Mouse (Mus musculus): ENCODE data around the gene Adcy3. TPM values are rescaled to one million over a fixed set of nuclear protein-coding genes. Genes with fewer than 3 reads are reported as not detected.
A peak's percentile ranks its signal among the peaks of the same experiment; 100 is the strongest.

Adcy3 gene
- polyA plus RNA-seq (2012; rRNA removed): 17.1 and 17.6 TPM in 2 replicates

DNA sequence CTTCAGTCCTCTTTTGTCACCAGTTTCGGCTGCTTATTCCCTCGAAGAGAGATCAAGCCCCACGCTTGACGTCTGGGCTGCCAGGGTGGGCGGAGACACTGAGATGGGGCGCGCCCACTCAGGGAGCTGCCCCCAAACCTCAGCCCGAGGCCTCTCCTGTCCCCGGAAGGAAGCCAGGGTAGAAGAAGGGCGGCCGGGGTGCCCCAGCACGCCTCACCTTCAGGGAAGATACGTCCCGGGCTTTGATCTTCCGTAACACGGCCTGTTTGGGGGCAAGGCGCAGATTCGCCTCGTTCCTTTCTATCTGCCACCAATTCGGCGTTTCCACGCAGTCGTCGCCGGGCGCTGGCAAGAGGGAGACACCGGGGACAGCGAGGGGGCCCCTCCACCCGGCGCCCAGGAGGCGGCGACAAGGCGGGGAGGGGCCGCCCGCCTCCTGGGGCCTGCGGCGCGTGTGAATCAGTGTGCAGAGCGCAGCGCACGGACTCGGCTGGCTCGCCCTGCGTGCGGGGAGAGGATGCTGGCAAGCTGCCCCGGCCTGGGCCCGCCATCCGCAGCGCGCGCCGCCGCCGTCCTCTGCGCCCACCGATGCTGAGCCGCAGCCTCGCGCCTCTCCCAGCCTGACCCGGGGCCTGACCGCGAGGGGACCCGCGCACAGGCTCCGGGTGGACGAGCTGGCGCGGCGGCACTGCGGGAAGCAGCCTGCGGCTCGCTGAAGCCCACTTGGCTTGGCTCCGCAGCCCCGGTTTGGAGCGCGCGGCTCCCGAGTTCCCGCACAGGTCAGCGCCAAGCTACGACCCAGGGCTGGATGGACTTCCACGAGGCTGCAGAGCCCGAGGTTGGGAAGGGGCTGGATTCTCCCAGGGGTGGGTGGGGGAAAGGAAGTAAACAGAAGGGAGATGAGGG lies at the start of gene Adcy3:
Adcy3 (plus strand) TSS at position 163 of the 906 bp plus-strand sequence.
- WGBS: 1% methylated on average over 81 of the region's 83 CpGs
- H3K4me1 ChIP-seq (ENCODE audit: control insufficient read depth, insufficient read depth, low read length): 0 out of 2 replicates have a peak, but pooled peaks cover 2% of the 10 kb centered on the region
- H3K4me3 ChIP-seq (replicated peaks; ENCODE audit: extremely low read depth, low read depth, low read length): peak within 1 kb of the TSS; percentile 67
- DNase-seq: peak; percentile 27
- TF ChIP-seq POLR2A (IDR thresholded peaks at IDR 0.05; ENCODE audit: borderline replicate concordance, extremely low read depth, low read depth, low read length) (peak; percentile 27; the same call in 1 of the 2 replicates), CTCF (IDR thresholded peaks at IDR 0.05; ENCODE audit: insufficient read depth, low read length) (no peak)

DNA sequence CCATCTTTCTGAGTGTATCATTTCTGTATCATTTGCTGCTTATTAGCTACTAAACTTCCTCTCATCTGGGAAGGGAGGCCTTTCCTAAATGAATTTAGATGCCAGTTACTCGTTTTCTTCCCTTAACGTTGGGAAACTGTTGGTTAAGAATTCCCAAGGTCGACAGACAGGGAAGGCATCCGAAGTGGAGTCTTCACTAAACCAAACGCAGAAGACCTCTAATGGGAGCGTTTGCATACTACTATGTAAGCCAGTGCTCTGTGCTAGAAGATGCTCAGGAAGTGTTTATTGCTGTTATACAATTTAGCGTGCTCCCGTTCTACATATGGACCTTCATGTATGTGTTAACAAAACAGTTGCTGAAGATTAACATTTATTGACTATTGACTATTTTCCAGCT lies 49.5 kb upstream of the Adcy3 start:
- Histone ChIP-seq H3K4me1 (ENCODE audit: control insufficient read depth, insufficient read depth, low read length) (peaks cover 2% of the 10 kb centered on the region; the same call in 1 of the 2 replicates), H3K4me3 (replicated peaks; ENCODE audit: extremely low read depth, low read depth, low read length) (no peak overlapping the region)
- TF ChIP-seq CTCF (IDR thresholded peaks at IDR 0.05; ENCODE audit: insufficient read depth, low read length) (no peak), POLR2A (IDR thresholded peaks at IDR 0.05; ENCODE audit: borderline replicate concordance, extremely low read depth, low read depth, low read length) (no peak)
- DNase-seq: no peak
- 56% methylated on average over 8 of the region's 8 CpGs for WGBS

DNA sequence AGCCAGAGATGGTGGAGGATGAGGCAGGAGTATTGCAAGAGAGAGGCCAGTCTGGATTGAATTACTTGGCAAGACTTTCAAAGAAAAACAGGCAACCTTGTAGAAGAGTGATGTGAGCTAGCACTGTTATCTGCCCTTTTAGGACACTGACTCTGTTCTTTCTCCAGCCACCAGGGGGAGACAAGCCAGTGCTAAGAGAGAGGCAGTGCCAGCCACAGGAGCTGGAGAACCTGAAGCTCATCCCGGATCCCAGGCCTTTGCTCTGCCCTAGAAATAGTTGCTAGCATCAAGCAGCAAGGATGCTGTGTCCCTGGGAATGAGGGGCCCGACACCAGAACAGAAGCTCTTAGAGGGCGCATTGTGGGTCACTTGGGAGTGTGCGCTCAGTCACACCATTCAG lies 25.5 kb upstream of the Adcy3 start:
- 71% methylated on average over 4 of the region's 4 CpGs for WGBS
- TF ChIP-seq POLR2A (IDR thresholded peaks at IDR 0.05; ENCODE audit: borderline replicate concordance, extremely low read depth, low read depth, low read length): no peak
- peak; percentile 72 for TF ChIP-seq CTCF (IDR thresholded peaks at IDR 0.05; ENCODE audit: insufficient read depth, low read length)
- peak; percentile 52 for DNase-seq

DNA sequence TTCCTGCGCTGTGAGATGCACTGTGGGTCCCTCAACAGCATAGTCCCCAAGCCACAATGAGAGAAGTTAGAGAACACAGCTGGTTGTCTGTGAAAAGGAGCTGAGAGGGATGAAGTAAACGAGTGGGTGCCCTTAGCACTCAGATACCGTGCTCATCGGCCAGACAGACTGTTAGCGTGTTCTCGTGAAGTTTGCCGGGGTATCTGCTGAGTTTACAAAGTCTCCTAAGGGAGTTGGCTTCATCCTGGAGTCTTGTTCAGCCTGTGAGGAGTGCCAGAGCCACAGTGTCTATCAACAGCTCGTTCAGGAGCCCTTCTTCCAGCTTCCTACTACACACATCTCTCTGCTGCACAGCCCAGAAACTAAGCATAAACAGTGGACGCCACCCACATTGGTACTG lies 16.8 kb upstream of the Adcy3 start:
- H3K4me1 ChIP-seq (ENCODE audit: control insufficient read depth, insufficient read depth, low read length): no peaks in the 10 kb centered on the region
- TF ChIP-seq POLR2A (IDR thresholded peaks at IDR 0.05; ENCODE audit: borderline replicate concordance, extremely low read depth, low read depth, low read length) (no peak), CTCF (IDR thresholded peaks at IDR 0.05; ENCODE audit: insufficient read depth, low read length) (no peak)
- whole genome bisulfite sequencing: 60% methylated on average over 9 of the region's 9 CpGs
- no peak for DNase-seq
- H3K4me3 ChIP-seq (replicated peaks; ENCODE audit: extremely low read depth, low read depth, low read length): no peak overlapping the region

More for the DNA sequence above, 25.5 kb upstream of the Adcy3 start:
- H3K4me1 ChIP-seq (ENCODE audit: control insufficient read depth, insufficient read depth, low read length): no peaks in the 10 kb centered on the region
- H3K4me3 ChIP-seq (replicated peaks; ENCODE audit: extremely low read depth, low read depth, low read length): no peak overlapping the region

DNA sequence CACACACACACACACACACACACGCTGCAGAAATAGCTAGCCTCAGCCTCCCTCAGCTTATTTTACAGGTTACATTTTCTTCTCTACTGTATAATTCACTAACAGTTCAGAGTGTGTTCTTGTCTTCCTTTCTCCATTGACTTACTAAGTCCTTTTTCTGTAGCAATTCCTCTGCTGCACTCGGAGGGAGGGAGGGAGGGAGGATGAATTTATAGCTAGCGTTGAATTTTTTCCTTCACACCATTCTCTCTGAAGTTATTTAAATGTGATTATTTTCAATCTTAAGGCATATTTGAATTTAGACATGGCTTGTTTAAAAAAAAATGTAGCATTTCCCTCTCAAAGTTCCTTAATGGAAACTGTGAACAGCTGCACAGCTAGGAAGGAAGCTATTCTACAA lies 15.8 kb upstream of the Adcy3 start:
- 78% methylated on average over 3 of the region's 3 CpGs for WGBS
- no peak for TF ChIP-seq POLR2A (IDR thresholded peaks at IDR 0.05; ENCODE audit: borderline replicate concordance, extremely low read depth, low read depth, low read length)
- no peak for TF ChIP-seq CTCF (IDR thresholded peaks at IDR 0.05; ENCODE audit: insufficient read depth, low read length)
- DNase-seq: no peak
- H3K4me1 ChIP-seq (ENCODE audit: control insufficient read depth, insufficient read depth, low read length): no peaks in the 10 kb centered on the region
- H3K4me3 ChIP-seq (replicated peaks; ENCODE audit: extremely low read depth, low read depth, low read length): no peak overlapping the region

DNA sequence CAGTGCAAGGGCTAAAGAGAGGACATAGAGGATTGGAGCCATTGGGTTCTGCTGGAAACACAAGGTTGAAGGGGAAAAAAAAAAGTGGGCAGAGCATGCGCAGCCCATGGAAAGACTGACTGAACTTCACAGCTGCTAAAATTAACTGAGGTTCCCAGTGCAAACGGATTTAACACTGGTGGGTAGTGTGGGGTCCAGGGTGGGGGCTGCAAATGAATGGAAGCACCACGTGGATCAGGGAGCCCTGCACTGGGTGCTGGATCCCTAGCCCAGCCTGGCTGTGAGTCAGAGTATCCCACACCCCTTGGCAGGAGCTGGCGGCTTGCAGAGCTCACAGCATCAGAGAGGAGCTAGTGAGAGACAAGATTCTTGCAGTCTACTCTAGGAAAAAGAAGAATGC lies 15.3 kb upstream of the Adcy3 start:
- no peak overlapping the region for H3K4me3 ChIP-seq (replicated peaks; ENCODE audit: extremely low read depth, low read depth, low read length)
- 59% methylated on average over 4 of the region's 4 CpGs for WGBS
- no peaks in the 10 kb centered on the region for H3K4me1 ChIP-seq (ENCODE audit: control insufficient read depth, insufficient read depth, low read length)
- DNase-seq: no peak
- TF ChIP-seq CTCF (IDR thresholded peaks at IDR 0.05; ENCODE audit: insufficient read depth, low read length): no peak
- no peak for TF ChIP-seq POLR2A (IDR thresholded peaks at IDR 0.05; ENCODE audit: borderline replicate concordance, extremely low read depth, low read depth, low read length)

DNA sequence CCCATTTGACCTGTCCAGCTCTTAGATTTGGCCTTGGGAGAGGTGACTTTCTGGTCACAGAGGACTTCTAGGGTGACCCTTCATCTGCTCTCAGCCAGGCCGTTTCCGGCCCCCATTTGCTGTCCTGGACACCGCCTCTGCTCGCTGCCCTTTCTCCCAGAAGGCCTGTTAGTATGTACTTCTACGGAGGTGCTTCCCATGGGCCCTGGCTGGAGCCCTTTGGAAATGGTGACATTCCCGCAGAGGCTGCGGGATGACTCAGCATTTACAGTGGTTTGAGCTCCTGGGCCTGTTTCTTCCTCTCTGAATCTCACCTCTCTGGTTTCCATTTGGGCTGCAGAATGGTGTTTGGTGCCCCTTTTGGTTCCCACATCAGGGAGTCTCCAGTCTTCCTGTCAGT lies 5.6 kb upstream of the Adcy3 start:
- 75% methylated on average over 7 of the region's 7 CpGs for WGBS
- no peak for TF ChIP-seq CTCF (IDR thresholded peaks at IDR 0.05; ENCODE audit: insufficient read depth, low read length)
- TF ChIP-seq POLR2A (IDR thresholded peaks at IDR 0.05; ENCODE audit: borderline replicate concordance, extremely low read depth, low read depth, low read length): no peak
- Histone ChIP-seq H3K4me3 (replicated peaks; ENCODE audit: extremely low read depth, low read depth, low read length) (no peak overlapping the region), H3K4me1 (ENCODE audit: control insufficient read depth, insufficient read depth, low read length) (no peaks in the 10 kb centered on the region)
- no peak for DNase-seq

DNA sequence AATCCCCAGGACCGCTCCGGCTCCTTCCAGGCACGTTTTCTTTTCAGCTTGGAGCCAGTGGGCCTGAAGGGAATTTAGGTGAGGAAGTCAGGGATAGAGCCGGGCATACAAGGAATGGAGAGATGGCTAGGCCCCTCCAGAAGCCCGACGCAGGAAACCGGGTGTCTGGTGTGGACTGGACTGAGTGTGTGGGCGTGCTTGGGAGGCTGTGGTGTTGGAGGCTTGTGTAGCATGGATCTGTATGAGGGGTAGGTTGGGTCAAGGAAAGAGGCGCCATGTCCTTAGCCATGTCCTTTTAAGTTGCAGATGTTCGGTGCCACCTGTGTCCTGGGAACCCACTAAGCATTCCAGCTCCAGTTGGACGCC lies 927 bp downstream of the Adcy3 start:
- peak overlapping the region; percentile 67 for H3K4me3 ChIP-seq (replicated peaks; ENCODE audit: extremely low read depth, low read depth, low read length)
- DNase-seq: no peak
- TF ChIP-seq CTCF (IDR thresholded peaks at IDR 0.05; ENCODE audit: insufficient read depth, low read length): no peak
- WGBS: 26% methylated on average over 11 of the region's 11 CpGs
- H3K4me1 ChIP-seq (ENCODE audit: control insufficient read depth, insufficient read depth, low read length): 0 out of 2 replicates have a peak, but pooled peaks cover 2% of the 10 kb centered on the region

DNA sequence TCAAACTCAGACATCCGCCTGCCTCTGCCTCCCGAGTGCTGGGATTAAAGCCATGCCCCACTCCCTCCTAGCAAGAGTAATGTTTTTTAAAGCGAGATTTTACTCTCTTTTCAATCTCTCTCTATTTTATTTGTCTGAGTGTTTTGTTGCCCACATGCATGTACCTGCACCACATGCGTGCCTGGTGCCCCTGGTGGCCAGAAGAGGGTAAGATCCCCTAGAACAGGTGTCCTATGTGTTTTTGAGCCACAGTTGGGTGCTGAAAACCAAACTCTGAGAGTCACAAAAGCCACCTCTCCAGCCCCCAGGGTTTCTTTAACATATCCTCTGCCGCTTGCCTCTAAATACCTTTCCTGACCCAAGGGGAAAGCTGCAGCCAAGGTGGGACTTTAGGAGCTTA lies 10.3 kb downstream of the Adcy3 start:
- Histone ChIP-seq H3K4me3 (replicated peaks; ENCODE audit: extremely low read depth, low read depth, low read length) (no peak overlapping the region), H3K4me1 (ENCODE audit: control insufficient read depth, insufficient read depth, low read length) (no peaks in the 10 kb centered on the region)
- WGBS: 96% methylated on average over 5 of the region's 5 CpGs
- no peak for DNase-seq
- TF ChIP-seq POLR2A (IDR thresholded peaks at IDR 0.05; ENCODE audit: borderline replicate concordance, extremely low read depth, low read depth, low read length) (no peak), CTCF (IDR thresholded peaks at IDR 0.05; ENCODE audit: insufficient read depth, low read length) (no peak)

DNA sequence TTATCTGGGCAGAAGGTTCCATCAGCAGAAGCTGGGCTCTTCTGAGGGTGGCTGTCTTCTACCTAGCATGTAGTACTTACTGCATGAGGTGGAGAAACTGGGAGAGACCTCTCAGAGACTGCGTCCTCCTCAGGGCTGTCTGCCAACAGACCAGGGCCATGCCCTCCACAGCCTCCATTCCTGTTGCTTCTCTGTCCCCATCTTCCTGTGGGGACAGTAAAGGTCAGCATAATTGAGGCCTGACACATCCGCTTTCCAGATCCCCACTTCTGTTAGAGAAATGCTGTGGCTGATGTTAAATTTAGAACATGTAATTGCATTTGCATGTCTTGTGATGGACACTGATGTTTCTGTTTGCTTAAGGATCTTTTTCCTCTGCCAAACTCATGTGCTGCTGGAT lies 18.0 kb downstream of the Adcy3 start:
- DNase-seq: no peak
- 75% methylated on average over 2 of the region's 2 CpGs for WGBS
- H3K4me1 ChIP-seq (ENCODE audit: control insufficient read depth, insufficient read depth, low read length): no peaks in the 10 kb centered on the region
- TF ChIP-seq POLR2A (IDR thresholded peaks at IDR 0.05; ENCODE audit: borderline replicate concordance, extremely low read depth, low read depth, low read length) (no peak), CTCF (IDR thresholded peaks at IDR 0.05; ENCODE audit: insufficient read depth, low read length) (no peak)
- no peak overlapping the region for H3K4me3 ChIP-seq (replicated peaks; ENCODE audit: extremely low read depth, low read depth, low read length)
